Mouse (Mus musculus) heart, adult 9 months (tissue): ENCODE measurements around the gene Synpr.

Experiments used
- DNase-seq, 2 experiments: peaks; one replicate each; pipeline ENCODE4 v3.0.0; 2022; ENCODE audit warnings: low spot score in 2 of 2

The Synpr gene

GRCm38 (mm10) chr14:13551209-13551608 lies 266.6 kb downstream of the Synpr start:
- peak in 1 of 2 experiments; percentile 1 for DNase-seq

- DNase-seq: no peak
These were observed 269.2 kb downstream of the Synpr start for GRCm38 (mm10) chr14:13553616-13554370.

- DNase-seq: no peak
These were observed 270.1 kb downstream of the Synpr start for GRCm38 (mm10) chr14:13554631-13555030.

GRCm38 (mm10) chr14:13558117-13558516 lies 273.5 kb downstream of the Synpr start:
- DNase-seq: no peak

GRCm38 (mm10) chr14:13567250-13567649 lies 282.7 kb downstream of the Synpr start:
- DNase-seq: no peak

- no peak for DNase-seq
These were observed 283.4 kb downstream of the Synpr start for GRCm38 (mm10) chr14:13567996-13568395.

GRCm38 (mm10) chr14:13571941-13572340 lies 287.4 kb downstream of the Synpr start:
- DNase-seq: no peak

GRCm38 (mm10) chr14:13572530-13572929 lies 287.9 kb downstream of the Synpr start:
- no peak for DNase-seq

- no peak for DNase-seq
These were observed 293.5 kb downstream of the Synpr start for GRCm38 (mm10) chr14:13578101-13578500.

GRCm38 (mm10) chr14:13578744-13579143 lies 294.2 kb downstream of the Synpr start:
- no peak for DNase-seq

- no peak for DNase-seq
These were observed 308.9 kb downstream of the Synpr start for GRCm38 (mm10) chr14:13593321-13593940.

- DNase-seq: no peak
These were observed 311.7 kb downstream of the Synpr start for GRCm38 (mm10) chr14:13596251-13596650.

- DNase-seq: no peak
These were observed 312.6 kb downstream of the Synpr start for GRCm38 (mm10) chr14:13597204-13597603.

GRCm38 (mm10) chr14:13620531-13620930 lies 336.0 kb downstream of the Synpr start:
- no peak for DNase-seq

GRCm38 (mm10) chr14:13649865-13650264 lies 365.3 kb downstream of the Synpr start:
- DNase-seq: no peak

GRCm38 (mm10) chr14:13651039-13651438 lies 366.5 kb downstream of the Synpr start:
- DNase-seq: no peak

GRCm38 (mm10) chr14:13651541-13652298 lies 367.1 kb downstream of the Synpr start:
- no peak for DNase-seq
